Mouse (Mus musculus) kidney, postnatal 0 days (tissue): Measurements from ENCODE around the gene Sirpa. TPM values are rescaled to one million over a fixed set of nuclear protein-coding genes. Genes with fewer than 3 reads are reported as not detected.

Experiments
- ATAC-seq: fragments of 200-750 bp; cut with Nextera tagmentation; replicated peaks from 2 replicates; pipeline ENCODE4 v1.8.0; 2017; ENCODE audit warnings: low read depth, moderate number of reproducible peaks, moderate TSS enrichment, moderate library complexity; ENCODE audit not compliant: low FRiP score
- DNase-seq: peaks from one replicate; pipeline ENCODE4 v3.0.0-alpha.2; 2016; ENCODE audit warnings: low spot score
- H3K27ac ChIP-seq: fragments of 300-500 bp; sonication (generic); 2 replicates; pipeline ENCODE4 v1.5.1; 2014; ENCODE audit warnings: mild to moderate bottlenecking
- H3K27me3 ChIP-seq: fragments of 300-500 bp; sonication (generic); 2 replicates; pipeline ENCODE4 v1.6.1; 2014; ENCODE audit warnings: low read length, mixed read lengths; ENCODE audit not compliant: insufficient read depth
- H3K36me3 ChIP-seq: fragments of 300-500 bp; sonication (generic); 2 replicates; pipeline ENCODE4 v1.6.1; 2014; ENCODE audit warnings: low read length, mixed read lengths; ENCODE audit not compliant: insufficient read depth
- H3K4me1 ChIP-seq: fragments of 300-500 bp; sonication (generic); replicated peaks from 2 replicates; pipeline ENCODE4 v1.6.1; 2014; ENCODE audit warnings: antibody characterized with exemption, low read length, mixed read lengths; ENCODE audit not compliant: insufficient read depth
- H3K4me2 ChIP-seq: fragments of 300-500 bp; sonication (generic); 2 replicates; pipeline ENCODE4 v1.6.1; 2014; ENCODE audit warnings: mild to moderate bottlenecking, low read length, moderate library complexity, mixed read lengths
- H3K4me3 ChIP-seq: fragments of 300-500 bp; sonication (generic); replicated peaks from 2 replicates; pipeline ENCODE4 v1.5.1; 2014; ENCODE audit warnings: low read depth, low read length
- H3K9ac ChIP-seq: fragments of 300-500 bp; sonication (generic); 2 replicates; pipeline ENCODE4 v1.6.1; 2014; ENCODE audit warnings: low read depth, low read length
- H3K9me3 ChIP-seq: fragments of 300-500 bp; sonication (generic); replicated peaks from 2 replicates; pipeline ENCODE4 v1.6.1; 2016; ENCODE audit warnings: low read length, inconsistent platforms, mixed read lengths
- CTCF ChIP-seq: IDR thresholded peaks from 2 replicates; pipeline ENCODE4 v1.5.1; 2016; ENCODE audit warnings: antibody characterized with exemption, low read depth, mild to moderate bottlenecking, moderate library complexity
- WGBS: fragments of 180-500 bp; shearing (Covaris S2); extraction: QIAGEN DNeasy Blood & Tissue Kit; methylation state at CpG from one replicate; pipeline ENCODE4 v1.1.7; 2014; 5-methylcytosine and 5-hydroxymethylcytosine counted together
- polyA plus RNA-seq: library from polyadenylated mRNA; unstranded; fragments of >200 nt; fragmentation: Nextera tagmentation; extraction: Ambion mirVana; gene quantifications from 2 replicates; pipeline ENCODE4 v1.2.1, GENCODE M21; 2015

Gene Sirpa
- polyA plus RNA-seq, 1 experiment from 2014 or later = 22.5 TPM

DNA sequence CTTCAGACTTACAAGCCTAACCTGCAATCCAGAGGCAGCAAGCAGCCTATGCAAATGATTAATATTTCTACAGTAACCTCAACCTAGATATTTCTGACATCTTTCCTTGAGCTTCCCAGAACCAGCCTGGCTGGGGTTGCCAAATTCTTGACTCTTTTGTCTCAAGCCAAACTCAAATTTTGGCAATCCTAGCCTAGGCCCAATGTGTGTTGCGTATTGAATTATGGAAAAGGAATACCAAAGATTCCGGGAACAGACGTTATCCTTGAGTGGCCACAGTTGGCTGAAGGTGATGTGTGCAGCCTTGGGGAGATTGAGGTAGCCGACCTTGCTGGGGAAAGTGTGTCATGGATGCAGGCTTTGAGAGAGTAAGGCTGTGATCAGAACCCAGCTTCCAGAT lies 66.2 kb downstream of the Sirpa start:
- no peak overlapping the region for H3K4me2 ChIP-seq
- DNase-seq (no peak), ATAC-seq (no peak)
- H3K4me3 ChIP-seq = no peak overlapping the region
- no peaks in the 10 kb centered on the region for H3K36me3 ChIP-seq
- TF ChIP-seq CTCF = no peak
- no peak overlapping the region for H3K27ac ChIP-seq
- no peaks in the 10 kb centered on the region for H3K9me3 ChIP-seq
- H3K9ac ChIP-seq = no peak overlapping the region
- no peaks in the 10 kb centered on the region for H3K4me1 ChIP-seq
- H3K27me3 ChIP-seq = no peaks in the 10 kb centered on the region
- 80% methylated on average over 4 of the region's 4 CpGs for WGBS

DNA sequence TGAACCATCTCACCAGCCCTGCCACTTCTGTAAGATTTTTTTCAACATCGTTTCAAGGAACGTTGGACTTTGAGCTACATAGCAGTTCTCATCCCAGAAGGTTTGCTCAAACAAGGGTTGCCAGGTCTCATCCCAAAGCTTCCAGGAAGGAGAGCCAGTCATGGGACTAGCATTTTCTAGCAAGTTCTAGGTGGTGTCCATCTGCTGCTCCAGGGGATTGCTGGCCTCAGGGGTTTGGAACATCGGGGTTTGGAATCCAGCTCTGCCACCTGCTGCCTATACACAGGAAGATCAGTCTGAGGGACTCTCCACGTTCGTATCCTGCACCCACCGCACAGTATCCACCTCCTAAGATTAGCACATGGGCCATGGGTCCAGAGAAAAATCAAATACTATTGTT lies 67.4 kb downstream of the Sirpa start:
- Histone ChIP-seq H3K9ac (no peak overlapping the region), H3K4me3 (no peak overlapping the region), H3K36me3 (no peaks in the 10 kb centered on the region), H3K4me2 (no peak overlapping the region), H3K9me3 (no peaks in the 10 kb centered on the region), H3K27me3 (no peaks in the 10 kb centered on the region), H3K4me1 (no peaks in the 10 kb centered on the region), H3K27ac (no peak overlapping the region)
- DNase-seq = peak; percentile 39
- TF ChIP-seq CTCF = peak; percentile 52
- 56% methylated on average over 6 of the region's 6 CpGs for WGBS
- no peak for ATAC-seq

DNA sequence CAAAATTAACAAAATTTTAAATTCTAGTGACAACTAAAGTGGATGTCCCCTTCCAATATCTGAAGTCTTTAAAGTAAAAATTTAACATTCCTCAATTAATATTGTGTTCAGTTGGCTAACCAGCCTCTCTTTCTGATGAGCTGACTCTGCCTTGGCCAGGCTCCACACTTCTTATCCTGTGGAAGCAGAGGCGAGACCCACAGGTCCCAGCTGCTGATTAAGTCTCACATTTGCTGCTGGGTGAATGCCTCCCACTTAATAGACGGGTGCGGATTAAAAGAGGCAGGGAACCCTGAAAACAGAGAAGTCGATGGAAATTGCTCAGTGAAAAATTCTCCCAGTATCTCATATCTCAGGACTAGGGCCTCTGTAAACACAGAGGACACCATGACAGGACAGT lies 69.8 kb downstream of the Sirpa start:
- Histone ChIP-seq H3K4me2 (no peak overlapping the region), H3K27me3 (no peaks in the 10 kb centered on the region), H3K27ac (no peak overlapping the region), H3K4me3 (no peak overlapping the region), H3K4me1 (no peaks in the 10 kb centered on the region), H3K36me3 (no peaks in the 10 kb centered on the region), H3K9me3 (no peaks in the 10 kb centered on the region), H3K9ac (no peak overlapping the region)
- ATAC-seq (no peak), DNase-seq (no peak)
- no peak for TF ChIP-seq CTCF
- 70% methylated on average over 4 of the region's 4 CpGs for WGBS

DNA sequence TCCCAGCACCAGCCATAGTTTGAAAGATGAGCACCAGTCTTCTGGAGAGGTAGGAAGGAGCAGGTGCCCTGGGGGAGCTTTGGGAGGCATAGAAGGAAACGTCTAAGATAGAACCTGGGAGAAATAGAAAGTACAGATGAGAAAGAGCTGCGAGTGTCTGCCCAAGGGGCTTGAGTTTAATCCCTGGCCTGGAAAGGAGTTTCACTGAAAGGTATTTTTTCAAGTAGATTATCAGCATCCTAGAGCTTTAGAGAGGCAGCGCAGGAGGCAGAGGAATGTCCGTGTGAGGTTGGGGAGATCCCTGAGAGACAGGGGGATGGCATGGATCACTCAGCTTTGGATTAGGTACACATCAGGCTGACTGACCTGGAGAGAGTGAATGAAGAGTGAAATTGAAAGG lies 79.3 kb downstream of the Sirpa start:
- Histone ChIP-seq H3K4me1 (no peaks in the 10 kb centered on the region), H3K9me3 (no peaks in the 10 kb centered on the region), H3K27me3 (no peaks in the 10 kb centered on the region), H3K9ac (no peak overlapping the region), H3K4me2 (no peak overlapping the region), H3K4me3 (no peak overlapping the region), H3K36me3 (no peaks in the 10 kb centered on the region), H3K27ac (no peak overlapping the region)
- 78% methylated on average over 4 of the region's 4 CpGs for WGBS
- no peak for DNase-seq
- TF ChIP-seq CTCF = no peak
- no peak for ATAC-seq

DNA sequence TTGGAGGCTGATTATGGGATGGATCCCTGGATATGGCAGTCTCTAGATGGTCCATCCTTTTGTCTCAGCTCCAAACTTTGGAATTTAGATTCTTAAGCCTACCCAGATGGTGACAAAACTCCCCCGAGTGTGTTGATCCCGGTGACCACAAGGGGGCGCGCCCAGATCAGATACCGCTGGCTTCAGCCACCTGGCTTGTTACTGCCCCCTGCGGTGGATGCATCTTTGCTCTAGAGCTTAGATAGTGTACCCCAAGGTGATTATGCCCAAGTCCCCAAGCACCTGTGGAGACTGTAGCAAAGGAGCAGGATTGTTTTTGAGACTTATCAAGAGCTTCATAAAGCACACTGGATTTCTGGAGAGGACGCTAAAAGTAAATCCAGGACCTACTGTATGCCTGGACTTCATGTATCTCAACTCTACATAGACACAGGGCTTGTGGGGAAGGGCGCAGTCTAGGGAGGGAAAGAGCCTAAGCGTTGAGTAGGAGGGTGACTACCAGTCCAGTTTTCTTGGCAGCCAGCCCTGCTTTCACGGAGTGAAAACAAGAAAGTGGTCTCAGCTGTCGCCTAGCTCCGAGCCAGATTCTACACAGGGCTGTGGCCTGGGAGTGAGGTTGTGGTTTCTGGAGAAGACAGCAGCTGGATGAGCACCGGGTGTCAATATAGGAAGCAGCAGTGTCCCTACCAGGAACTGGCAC lies 82.5 kb downstream of the Sirpa start:
- Histone ChIP-seq H3K4me3 (no peak overlapping the region), H3K9me3 (no peaks in the 10 kb centered on the region), H3K4me1 (no peaks in the 10 kb centered on the region), H3K27ac (no peak overlapping the region), H3K27me3 (no peaks in the 10 kb centered on the region), H3K36me3 (no peaks in the 10 kb centered on the region), H3K4me2 (no peak overlapping the region), H3K9ac (no peak overlapping the region)
- TF ChIP-seq CTCF = peak; percentile 98
- ATAC-seq (peak; percentile 43; the same call in 1 of the 2 replicates), DNase-seq (peak; percentile 81)
- 32% methylated on average over 13 of the region's 13 CpGs for WGBS

DNA sequence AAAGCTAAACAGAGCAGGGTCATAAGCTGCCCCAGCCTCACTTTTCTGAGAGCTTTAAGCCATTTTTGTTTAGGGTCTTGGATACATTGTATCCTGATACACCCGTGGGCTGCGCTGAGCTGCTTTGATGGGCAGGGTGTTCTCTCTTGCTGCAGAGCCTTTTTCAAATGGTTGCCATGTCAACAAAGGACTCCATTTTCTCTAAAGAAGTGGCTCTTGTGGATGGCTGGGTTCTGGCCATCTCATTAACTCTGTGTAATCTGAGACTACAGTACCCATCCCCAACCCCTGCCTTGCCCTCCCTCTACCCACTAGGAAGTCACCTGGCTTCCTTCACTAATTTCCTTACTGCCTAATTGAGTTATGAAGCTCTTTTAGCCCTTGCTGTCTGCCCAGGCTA lies 85.0 kb downstream of the Sirpa start:
- no peak overlapping the region for H3K4me3 ChIP-seq
- no peaks in the 10 kb centered on the region for H3K27me3 ChIP-seq
- DNase-seq = peak; percentile 62
- no peak for TF ChIP-seq CTCF
- no peak overlapping the region for H3K27ac ChIP-seq
- no peaks in the 10 kb centered on the region for H3K4me1 ChIP-seq
- 34% methylated on average over 2 of the region's 2 CpGs for whole genome bisulfite sequencing
- no peak overlapping the region for H3K9ac ChIP-seq
- no peak overlapping the region for H3K4me2 ChIP-seq
- no peaks in the 10 kb centered on the region for H3K36me3 ChIP-seq
- peak; percentile 59 for ATAC-seq
- H3K9me3 ChIP-seq = no peaks in the 10 kb centered on the region

DNA sequence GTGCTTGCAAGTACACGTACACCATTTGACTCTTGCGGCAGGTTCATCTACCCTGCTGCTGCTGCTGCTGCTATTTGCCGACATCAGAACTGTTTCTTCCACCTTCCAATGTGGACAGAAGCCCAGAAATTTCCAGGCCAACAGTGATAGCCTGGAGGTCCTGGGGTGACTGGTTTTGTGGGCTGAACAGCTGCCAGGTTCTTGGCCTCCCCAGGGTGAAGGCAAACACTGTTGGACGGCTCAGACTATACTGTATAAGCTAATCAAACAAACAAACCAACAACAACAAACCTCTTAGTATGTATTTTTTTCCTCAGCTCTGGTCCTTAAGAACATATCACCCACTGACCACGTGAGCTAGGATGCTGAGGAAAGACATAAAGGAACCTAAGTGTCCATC lies 86.4 kb downstream of the Sirpa start:
- whole genome bisulfite sequencing = 73% methylated on average over 5 of the region's 5 CpGs
- no peak overlapping the region for H3K4me2 ChIP-seq
- no peaks in the 10 kb centered on the region for H3K36me3 ChIP-seq
- ATAC-seq = no peak
- H3K27me3 ChIP-seq = no peaks in the 10 kb centered on the region
- no peaks in the 10 kb centered on the region for H3K9me3 ChIP-seq
- no peak for DNase-seq
- H3K4me3 ChIP-seq = no peak overlapping the region
- H3K9ac ChIP-seq = no peak overlapping the region
- H3K27ac ChIP-seq = no peak overlapping the region
- no peak for TF ChIP-seq CTCF
- no peaks in the 10 kb centered on the region for H3K4me1 ChIP-seq
